Mouse (Mus musculus) CH12F3 (cell line): ENCODE measurements around the gene Zfr2.

Source experiments
- in situ Hi-C: fragments of 300-500 bp; cut with MboI; formaldehyde crosslinking; loops from 2 replicates; pipeline ENCODE4 v1.14.3; 2020; ENCODE audit warnings: low sequenced_read_pairs

Zfr2 gene

GRCm38 (mm10) chr10:81244146-81244545 is 11.2 kb downstream of the Zfr2 start:
- in situ Hi-C loops, result no loop called here

GRCm38 (mm10) chr10:81244595-81244994 is 11.6 kb downstream of the Zfr2 start:
- in situ Hi-C loops, result no loop called here

GRCm38 (mm10) chr10:81245166-81245565 is 12.2 kb downstream of the Zfr2 start:
- in situ Hi-C loops, result no loop called here

GRCm38 (mm10) chr10:81247804-81248203 is 14.8 kb downstream of the Zfr2 start:
- in situ Hi-C loops, result no loop called here

GRCm38 (mm10) chr10:81249442-81249841 is 16.5 kb downstream of the Zfr2 start:
- in situ Hi-C loops, result no loop called here

- in situ Hi-C loops, result no loop called here
These were observed 19.8 kb downstream of the Zfr2 start, which contains the start of gene Matk for GRCm38 (mm10) chr10:81252424-81253419. TSS of gene Matk (plus strand) at chr10:81252935.

GRCm38 (mm10) chr10:81254886-81255285 is 21.9 kb downstream of the Zfr2 start:
- in situ Hi-C loops, result no loop called here

- in situ Hi-C loops, result no loop called here
These were observed 24.4 kb downstream of the Zfr2 start for GRCm38 (mm10) chr10:81257158-81258039.

GRCm38 (mm10) chr10:81259225-81259884 is 26.4 kb downstream of the Zfr2 start:
- in situ Hi-C loops, result no loop called here

- in situ Hi-C loops, result no loop called here
These were observed 28.1 kb downstream of the Zfr2 start for GRCm38 (mm10) chr10:81261025-81261424.

- in situ Hi-C loops, result no loop called here
These were observed 32.6 kb downstream of the Zfr2 start for GRCm38 (mm10) chr10:81265540-81265939.

- in situ Hi-C loops, result no loop called here
These were observed 33.5 kb downstream of the Zfr2 start, which contains the start of the genes Mrpl54 and Apba3 for GRCm38 (mm10) chr10:81266211-81267105. TSS of gene Mrpl54 (minus strand) at chr10:81266934. TSS of gene Apba3 (plus strand) at chr10:81266960.

- in situ Hi-C loops, result no loop called here
These were observed 35.1 kb downstream of the Zfr2 start for GRCm38 (mm10) chr10:81268056-81268455.

- in situ Hi-C loops, result no loop called here
These were observed 35.9 kb downstream of the Zfr2 start for GRCm38 (mm10) chr10:81268643-81269412.

- in situ Hi-C loops, result no loop called here
These were observed 39.4 kb downstream of the Zfr2 start for GRCm38 (mm10) chr10:81272356-81272755.

GRCm38 (mm10) chr10:81273842-81274241 is 40.9 kb downstream of the Zfr2 start:
- in situ Hi-C loops, result no loop called here

- in situ Hi-C loops, result no loop called here
These were observed 44.7 kb downstream of the Zfr2 start for GRCm38 (mm10) chr10:81277676-81278075.

- in situ Hi-C loops, result no loop called here
These were observed 46.5 kb downstream of the Zfr2 start for GRCm38 (mm10) chr10:81279496-81279895.

- in situ Hi-C loops, result no loop called here
These were observed 51.2 kb downstream of the Zfr2 start for GRCm38 (mm10) chr10:81284189-81284588.
